Mouse (Mus musculus) cortical plate, adult 2 months (tissue): Measurements from ENCODE around the gene Arl10.

Experiments used
- CTCF ChIP-seq: fragments of 200-500 bp; IDR thresholded peaks from 2 replicates; pipeline ENCODE4 v1.5.1; 2011; ENCODE audit warnings: mild to moderate bottlenecking, control low read depth, low read length; ENCODE audit not compliant: insufficient read depth; ENCODE audit errors: extremely low read depth
- POLR2A ChIP-seq: fragments of 200-500 bp; IDR thresholded peaks from 2 replicates; pipeline ENCODE4 v1.6.1; 2011; ENCODE audit warnings: mild to moderate bottlenecking, low read length, control low read depth; ENCODE audit not compliant: insufficient read depth; ENCODE audit errors: extremely low read depth

DNA sequence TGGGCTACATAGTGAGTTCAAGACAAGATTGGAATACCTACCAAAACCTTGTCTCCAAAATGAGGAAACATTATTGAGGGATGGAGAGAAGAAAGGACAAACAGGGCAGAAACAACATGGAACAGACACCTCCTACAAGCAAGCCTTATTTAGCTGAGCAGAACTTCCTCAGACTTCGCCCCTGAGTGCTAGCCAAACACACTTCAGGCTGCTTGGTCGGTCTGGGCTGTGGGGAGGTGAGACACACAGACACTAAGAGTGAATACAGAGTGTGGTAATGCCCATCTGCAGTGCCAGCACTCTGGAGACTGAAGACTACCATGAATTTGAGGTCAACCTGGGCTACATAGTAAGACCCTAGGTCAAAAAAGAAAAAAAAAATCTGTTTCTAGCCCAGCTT is 15.2 kb upstream of the Arl10 start:
- no peak for TF ChIP-seq POLR2A
- TF ChIP-seq CTCF: no peak
